Mouse (Mus musculus) kidney, adult 2 months (tissue): ENCODE measurements around the gene Hspb11. TPM values are rescaled to one million over a fixed set of nuclear protein-coding genes. Genes with fewer than 3 reads are reported as not detected.

ENCODE experiments used
- DNase-seq: peaks from one replicate; pipeline ENCODE4 v3.0.0; 2021
- H3K27ac ChIP-seq: fragments of 200-500 bp; 2 replicates; pipeline ENCODE4 v1.5.1; 2012; ENCODE audit warnings: low read depth, low read length, control low read depth, inconsistent platforms; ENCODE audit not compliant: insufficient read depth
- H3K27me3 ChIP-seq: fragments of 200-500 bp; replicated peaks from 2 replicates; pipeline ENCODE4 v1.6.1; 2012; ENCODE audit warnings: mild to moderate bottlenecking, moderate library complexity, low read length, inconsistent platforms; ENCODE audit not compliant: control insufficient read depth, insufficient read depth
- H3K36me3 ChIP-seq: fragments of 200-500 bp; 2 replicates; pipeline ENCODE4 v1.6.1; 2012; ENCODE audit warnings: mild to moderate bottlenecking, moderate library complexity, low read length, inconsistent platforms; ENCODE audit not compliant: control insufficient read depth, insufficient read depth
- H3K4me1 ChIP-seq: fragments of 200-500 bp; 2 replicates; pipeline ENCODE4 v1.6.1; 2011; ENCODE audit warnings: low read length; ENCODE audit not compliant: control insufficient read depth, insufficient read depth
- H3K4me3 ChIP-seq: fragments of 200-500 bp; 2 replicates; pipeline ENCODE4 v1.5.1; 2011; ENCODE audit warnings: mild to moderate bottlenecking, low read depth, low read length, control low read depth; ENCODE audit not compliant: insufficient read depth
- CTCF ChIP-seq: fragments of 200-500 bp; conservative IDR thresholded peaks from 2 replicates; pipeline ENCODE4 v1.5.1; 2011; ENCODE audit warnings: low read depth, mild to moderate bottlenecking, control low read depth, low read length, moderate library complexity, mixed read lengths; ENCODE audit not compliant: insufficient read depth, insufficient read length
- POLR2A ChIP-seq: fragments of 200-500 bp; IDR thresholded peaks from one replicate; pipeline ENCODE4 v1.6.1; 2011; ENCODE audit warnings: low read depth, low read length, control low read depth
- WGBS: fragments of 180-500 bp; shearing (Covaris S2); methylation state at CpG from one replicate; pipeline ENCODE4 v1.1.7; 2018; 5-methylcytosine and 5-hydroxymethylcytosine counted together
- polyA plus RNA-seq: library from polyadenylated mRNA; depleted of rRNA; stranded (reverse); fragments of >200 nt; gene quantifications from 2 replicates; pipeline ENCODE4 v1.2.3, GENCODE M21; 2012; rRNA removed

Hspb11 gene
- polyA plus RNA-seq, 1 experiment: 7.1 TPM

DNA sequence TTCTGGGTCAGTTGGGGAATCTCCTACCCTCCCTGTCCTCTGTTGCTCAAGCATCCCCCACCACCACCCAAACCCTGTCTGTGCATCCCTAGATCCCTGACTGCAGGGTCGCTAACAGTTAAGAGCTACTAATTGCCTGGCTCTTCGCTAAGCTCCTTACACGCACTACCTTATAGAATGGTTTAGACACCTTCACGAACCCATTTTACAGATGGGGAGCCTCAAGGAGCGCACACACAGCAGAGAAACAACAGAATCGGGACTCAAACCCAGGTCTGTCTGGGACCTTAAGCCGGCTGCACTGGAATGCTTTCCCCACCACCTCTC lies 61.0 kb downstream of the Hspb11 start:
- DNase-seq: no peak
- H3K27ac ChIP-seq: peak overlapping the region; percentile 21; the same call in 1 of the 2 replicates
- peak overlapping the region; percentile 96 for H3K4me3 ChIP-seq
- no peaks in the 10 kb centered on the region for H3K27me3 ChIP-seq
- 6% methylated on average over 7 of the region's 7 CpGs for WGBS
- H3K4me1 ChIP-seq: no peaks in the 10 kb centered on the region; the same call in 1 of the 2 replicates
- TF ChIP-seq POLR2A (no peak), CTCF (no peak)
- no peaks in the 10 kb centered on the region for H3K36me3 ChIP-seq

DNA sequence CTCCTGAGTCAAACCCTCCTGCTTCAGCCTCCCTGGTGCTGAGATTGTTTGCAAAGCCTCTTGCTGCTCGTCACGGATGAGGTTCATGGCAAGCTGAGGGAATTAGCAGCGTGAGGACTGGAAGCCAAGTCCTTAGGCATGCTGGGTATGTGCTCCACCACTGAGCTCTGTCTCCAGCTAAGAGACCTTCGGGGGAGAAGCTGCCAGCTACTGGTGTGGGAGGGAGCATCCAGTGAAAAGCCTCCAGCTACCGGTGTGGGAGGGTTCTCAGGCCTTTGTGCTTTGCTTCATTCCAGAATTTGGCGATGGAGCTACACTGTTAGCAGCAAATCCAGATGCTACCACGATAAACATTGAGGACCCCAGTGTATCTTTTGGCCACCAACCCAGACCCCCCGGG lies 65.3 kb downstream of the Hspb11 start:
- no peak for DNase-seq
- H3K27me3 ChIP-seq: no peaks in the 10 kb centered on the region
- no peaks in the 10 kb centered on the region; the same call in 1 of the 2 replicates for H3K4me1 ChIP-seq
- WGBS: 65% methylated on average over 8 of the region's 8 CpGs
- no peak overlapping the region for H3K27ac ChIP-seq
- no peak overlapping the region for H3K4me3 ChIP-seq
- TF ChIP-seq POLR2A: no peak
- TF ChIP-seq CTCF: no peak
- H3K36me3 ChIP-seq: no peaks in the 10 kb centered on the region; the same call in 1 of the 2 replicates

DNA sequence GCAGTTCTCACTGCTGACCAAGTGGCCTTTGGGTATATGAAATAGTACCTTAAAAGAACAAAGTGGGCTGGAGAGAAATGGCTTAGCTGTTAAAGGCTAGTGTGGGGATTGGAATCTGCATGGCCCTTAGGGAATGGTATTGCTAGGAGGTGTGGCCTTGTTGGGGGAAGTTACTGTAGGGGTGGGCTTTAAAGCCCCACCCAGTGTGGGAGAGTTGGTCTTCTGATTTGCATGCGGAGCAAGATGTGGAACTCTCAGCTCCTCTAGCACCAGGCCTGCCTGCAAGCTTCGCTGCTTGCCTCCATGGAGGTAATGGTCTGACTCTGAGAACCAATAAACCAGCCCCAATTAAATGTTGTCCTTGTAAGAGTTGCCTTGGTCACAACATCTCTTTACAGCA lies 67.6 kb downstream of the Hspb11 start:
- TF ChIP-seq CTCF: no peak
- no peak for TF ChIP-seq POLR2A
- Histone ChIP-seq H3K36me3 (no peaks in the 10 kb centered on the region; the same call in 1 of the 2 replicates), H3K27ac (no peak overlapping the region), H3K27me3 (no peaks in the 10 kb centered on the region), H3K4me3 (no peak overlapping the region), H3K4me1 (no peaks in the 10 kb centered on the region)
- WGBS: 67% methylated on average over 2 of the region's 2 CpGs
- no peak for DNase-seq

DNA sequence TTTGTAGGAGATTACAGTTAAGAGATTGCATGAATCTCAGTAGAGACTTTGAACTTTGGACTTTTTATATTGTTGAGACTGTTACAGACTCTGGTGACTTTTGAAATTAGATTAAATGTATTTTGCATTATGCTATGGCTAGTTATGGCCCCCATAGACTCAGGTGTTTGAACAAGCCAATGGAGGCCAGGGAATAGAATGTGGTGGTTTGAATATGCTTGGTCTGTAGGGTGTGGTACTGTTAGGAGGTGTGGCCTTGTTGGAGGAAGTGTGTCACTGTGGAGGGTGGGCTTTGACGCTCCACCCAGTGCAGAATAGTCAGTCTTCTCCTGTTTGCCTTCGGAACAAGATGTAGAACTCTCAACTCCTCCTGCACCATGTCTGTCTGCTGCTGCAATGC lies 69.7 kb downstream of the Hspb11 start:
- Histone ChIP-seq H3K4me1 (no peaks in the 10 kb centered on the region), H3K36me3 (no peaks in the 10 kb centered on the region; the same call in 1 of the 2 replicates), H3K4me3 (no peak overlapping the region), H3K27me3 (no peaks in the 10 kb centered on the region), H3K27ac (no peak overlapping the region)
- WGBS: 98% methylated on average over 2 of the region's 2 CpGs
- no peak for DNase-seq
- TF ChIP-seq POLR2A (no peak), CTCF (no peak)

DNA sequence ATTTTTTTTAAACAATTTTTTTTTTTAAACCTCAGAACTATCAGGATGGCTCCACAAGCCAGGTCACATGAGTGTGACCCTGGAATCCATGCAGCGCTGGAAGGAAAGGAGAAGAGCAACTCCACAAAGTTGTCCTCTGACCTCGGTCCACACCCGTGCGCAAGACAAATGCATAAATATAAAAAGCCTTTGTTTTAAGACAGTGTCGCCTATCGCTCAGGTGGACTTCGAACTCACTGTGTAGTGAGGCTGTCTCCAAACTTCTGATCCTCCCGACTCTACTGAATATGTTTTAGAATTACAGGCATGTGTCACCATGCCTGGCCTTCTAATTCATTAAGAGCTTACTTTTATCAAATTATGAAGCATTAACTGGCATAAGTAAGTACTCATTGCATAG lies 75.1 kb downstream of the Hspb11 start:
- Histone ChIP-seq H3K4me1 (no peaks in the 10 kb centered on the region), H3K27me3 (no peaks in the 10 kb centered on the region), H3K4me3 (no peak overlapping the region), H3K27ac (no peak overlapping the region), H3K36me3 (no peaks in the 10 kb centered on the region)
- 85% methylated on average over 8 of the region's 8 CpGs for WGBS
- TF ChIP-seq CTCF: no peak
- no peak for TF ChIP-seq POLR2A
- no peak for DNase-seq

Other genes starting within 250 kb of the Hspb11 start
- gene Mrpl37, start 186.7 kb upstream of the Hspb11 start, polyA plus RNA-seq: 111 and 118 TPM in 2 replicates
- gene Cyb5rl, start 186.6 kb upstream of the Hspb11 start, polyA plus RNA-seq: 19.0 and 21.7 TPM in 2 replicates
- gene Cdcp2, start 156.7 kb upstream of the Hspb11 start, polyA plus RNA-seq: 0.05 TPM in 1 of 2 replicates, not detected in the other
- 447 and 474 TPM in 2 replicates for gene Tmem59, start 75.2 kb upstream of the Hspb11 start, polyA plus RNA-seq
- 8.9 and 10.0 TPM in 2 replicates for gene Tceanc2, start 74.5 kb upstream of the Hspb11 start, polyA plus RNA-seq
- gene Ldlrad1, start 44.4 kb upstream of the Hspb11 start, polyA plus RNA-seq: not detected in 2 replicates
- 10.5 and 11.7 TPM in 2 replicates for gene Lrrc42, start 61 bp upstream of the Hspb11 start, polyA plus RNA-seq
- 70.0 and 72.9 TPM in 2 replicates for gene Dio1, start 53.6 kb downstream of the Hspb11 start, polyA plus RNA-seq
- gene Yipf1, start 60.8 kb downstream of the Hspb11 start, polyA plus RNA-seq: 55.7 and 67.6 TPM in 2 replicates
- gene Ndc1, start 114.2 kb downstream of the Hspb11 start, polyA plus RNA-seq: 11.3 and 16.1 TPM in 2 replicates
- gene Glis1, start 181.0 kb downstream of the Hspb11 start, polyA plus RNA-seq: 15.2 and 19.7 TPM in 2 replicates